Mouse (Mus musculus) forebrain, embryonic 15.5 days (tissue): Measurements from ENCODE around the gene Kif6. TPM values are rescaled to one million over a fixed set of nuclear protein-coding genes. Genes with fewer than 3 reads are reported as not detected.

Experiments used
- ATAC-seq: fragments of 200-750 bp; cut with Nextera tagmentation; replicated peaks from 2 replicates; pipeline ENCODE4 v1.8.0; 2017; ENCODE audit warnings: mild to moderate bottlenecking, moderate TSS enrichment, moderate library complexity
- H3K27ac ChIP-seq: fragments of 300-500 bp; sonication (generic); replicated peaks from 2 replicates; pipeline ENCODE4 v1.5.1; 2015; ENCODE audit warnings: mild to moderate bottlenecking, inconsistent platforms
- H3K27me3 ChIP-seq: fragments of 300-500 bp; sonication (generic); 2 replicates; pipeline ENCODE4 v1.6.1; 2015; ENCODE audit warnings: inconsistent platforms
- H3K36me3 ChIP-seq: fragments of 300-500 bp; sonication (generic); 2 replicates; pipeline ENCODE4 v1.6.1; 2015; ENCODE audit warnings: mild to moderate bottlenecking, inconsistent platforms
- H3K4me1 ChIP-seq: fragments of 300-500 bp; sonication (generic); 2 replicates; pipeline ENCODE4 v1.6.1; 2015; ENCODE audit warnings: inconsistent platforms
- H3K4me2 ChIP-seq: fragments of 300-500 bp; sonication (generic); replicated peaks from 2 replicates; pipeline ENCODE4 v1.6.1; 2015; ENCODE audit warnings: mild to moderate bottlenecking, inconsistent platforms
- H3K4me3 ChIP-seq: fragments of 300-500 bp; sonication (generic); 2 replicates; pipeline ENCODE4 v1.5.1; 2015; ENCODE audit warnings: mild to moderate bottlenecking, inconsistent platforms
- H3K9ac ChIP-seq: fragments of 300-500 bp; sonication (generic); replicated peaks from 2 replicates; pipeline ENCODE4 v1.6.1; 2015; ENCODE audit warnings: mild to moderate bottlenecking, inconsistent platforms
- H3K9me3 ChIP-seq: fragments of 300-500 bp; sonication (generic); 2 replicates; pipeline ENCODE4 v1.6.1; 2016; ENCODE audit warnings: inconsistent platforms
- WGBS: fragments of 180-500 bp; shearing (Covaris S2); methylation state at CpG from one replicate; pipeline ENCODE4 v1.1.7; 2015; ENCODE audit warnings: mixed read lengths; 5-methylcytosine and 5-hydroxymethylcytosine counted together
- polyA plus RNA-seq: library from polyadenylated mRNA; unstranded; fragments of >200 nt; fragmentation: Nextera tagmentation; extraction: Ambion mirVana; gene quantifications from 2 replicates; pipeline ENCODE4 v1.2.1, GENCODE M21; 2015

The Kif6 gene
- polyA plus RNA-seq, 1 experiment from 2014 or later: 2.1 TPM

GRCm38 (mm10) chr17:49872305-49872704, 257.4 kb downstream of the Kif6 start:
- 50% methylated on average over 2 of the region's 2 CpGs for WGBS
- Histone ChIP-seq H3K9ac (no peak overlapping the region), H3K4me1 (peaks cover 29% of the 10 kb centered on the region), H3K36me3 (no peaks in the 10 kb centered on the region), H3K27ac (no peak overlapping the region), H3K9me3 (no peaks in the 10 kb centered on the region), H3K4me3 (no peak overlapping the region), H3K4me2 (no peak overlapping the region), H3K27me3 (no peaks in the 10 kb centered on the region)
- ATAC-seq: no peak

GRCm38 (mm10) chr17:49874746-49875145, 259.8 kb downstream of the Kif6 start:
- no peak overlapping the region for H3K9ac ChIP-seq
- H3K27me3 ChIP-seq: no peaks in the 10 kb centered on the region
- H3K9me3 ChIP-seq: no peaks in the 10 kb centered on the region
- no peak overlapping the region for H3K4me3 ChIP-seq
- H3K4me1 ChIP-seq: peaks cover 20% of the 10 kb centered on the region
- no peak overlapping the region for H3K4me2 ChIP-seq
- 58% methylated on average over 5 of the region's 5 CpGs for WGBS
- no peak for ATAC-seq
- no peaks in the 10 kb centered on the region for H3K36me3 ChIP-seq
- 0 out of 2 replicates have a peak overlapping the region, but pooled peaks have one; percentile 12 for H3K27ac ChIP-seq

GRCm38 (mm10) chr17:49875401-49875800, 260.5 kb downstream of the Kif6 start:
- Histone ChIP-seq H3K4me2 (no peak overlapping the region), H3K27me3 (no peaks in the 10 kb centered on the region), H3K27ac (0 out of 2 replicates have a peak overlapping the region, but pooled peaks have one; percentile 12), H3K9me3 (no peaks in the 10 kb centered on the region), H3K4me1 (peaks cover 20% of the 10 kb centered on the region), H3K36me3 (no peaks in the 10 kb centered on the region), H3K4me3 (no peak overlapping the region), H3K9ac (no peak overlapping the region)
- WGBS: 56% methylated on average over 6 of the region's 6 CpGs
- ATAC-seq: no peak

GRCm38 (mm10) chr17:49875939-49876651, 261.2 kb downstream of the Kif6 start:
- no peaks in the 10 kb centered on the region for H3K27me3 ChIP-seq
- H3K4me1 ChIP-seq: peaks cover 20% of the 10 kb centered on the region
- H3K27ac ChIP-seq: no peak overlapping the region
- H3K9me3 ChIP-seq: no peaks in the 10 kb centered on the region
- ATAC-seq: no peak
- H3K4me3 ChIP-seq: no peak overlapping the region
- 50% methylated on average over 15 of the region's 15 CpGs for WGBS
- no peaks in the 10 kb centered on the region for H3K36me3 ChIP-seq
- no peak overlapping the region for H3K9ac ChIP-seq
- H3K4me2 ChIP-seq: no peak overlapping the region

GRCm38 (mm10) chr17:49880919-49881744, 266.2 kb downstream of the Kif6 start:
- Histone ChIP-seq H3K36me3 (no peaks in the 10 kb centered on the region), H3K27me3 (no peaks in the 10 kb centered on the region), H3K9me3 (no peaks in the 10 kb centered on the region), H3K27ac (no peak overlapping the region), H3K9ac (no peak overlapping the region), H3K4me2 (no peak overlapping the region), H3K4me3 (no peak overlapping the region), H3K4me1 (peaks cover 12% of the 10 kb centered on the region)
- WGBS: 82% methylated on average over 5 of the region's 5 CpGs
- ATAC-seq: no peak

- 80% methylated on average over 7 of the region's 7 CpGs for WGBS
- no peak overlapping the region for H3K4me2 ChIP-seq
These were observed 266.9 kb downstream of the Kif6 start for GRCm38 (mm10) chr17:49881796-49882195.

GRCm38 (mm10) chr17:49883136-49883755, 268.3 kb downstream of the Kif6 start:
- Histone ChIP-seq H3K4me1 (peaks cover 13% of the 10 kb centered on the region), H3K4me2 (no peak overlapping the region), H3K9ac (no peak overlapping the region), H3K4me3 (no peak overlapping the region), H3K9me3 (no peaks in the 10 kb centered on the region), H3K27me3 (no peaks in the 10 kb centered on the region), H3K36me3 (no peaks in the 10 kb centered on the region), H3K27ac (no peak overlapping the region)
- no peak for ATAC-seq
- 88% methylated on average over 8 of the region's 8 CpGs for WGBS

More at GRCm38 (mm10) chr17:49881796-49882195, 266.9 kb downstream of the Kif6 start:
- H3K27ac ChIP-seq: no peak overlapping the region
- H3K4me1 ChIP-seq: peaks cover 10% of the 10 kb centered on the region
- H3K27me3 ChIP-seq: no peaks in the 10 kb centered on the region
- ATAC-seq: no peak
- H3K36me3 ChIP-seq: no peaks in the 10 kb centered on the region
- H3K9ac ChIP-seq: no peak overlapping the region
- no peak overlapping the region for H3K4me3 ChIP-seq
- no peaks in the 10 kb centered on the region for H3K9me3 ChIP-seq

GRCm38 (mm10) chr17:49885035-49885434, 270.1 kb downstream of the Kif6 start:
- no peaks in the 10 kb centered on the region for H3K36me3 ChIP-seq
- ATAC-seq: no peak
- no peak overlapping the region for H3K4me2 ChIP-seq
- H3K4me3 ChIP-seq: no peak overlapping the region
- 54% methylated on average over 11 of the region's 11 CpGs for WGBS
- no peak overlapping the region for H3K9ac ChIP-seq
- no peaks in the 10 kb centered on the region for H3K9me3 ChIP-seq
- H3K27me3 ChIP-seq: no peaks in the 10 kb centered on the region
- H3K27ac ChIP-seq: no peak overlapping the region
- H3K4me1 ChIP-seq: peaks cover 13% of the 10 kb centered on the region

- H3K9ac ChIP-seq: no peak overlapping the region
- no peak overlapping the region for H3K4me2 ChIP-seq
- H3K27me3 ChIP-seq: no peaks in the 10 kb centered on the region
- no peaks in the 10 kb centered on the region for H3K9me3 ChIP-seq
- no peak overlapping the region for H3K27ac ChIP-seq
- ATAC-seq: peak; percentile 65
- H3K4me3 ChIP-seq: no peak overlapping the region
- WGBS: 29% methylated on average over 7 of the region's 7 CpGs
- H3K4me1 ChIP-seq: peaks cover 13% of the 10 kb centered on the region
- no peaks in the 10 kb centered on the region for H3K36me3 ChIP-seq
These were observed 274.7 kb downstream of the Kif6 start for GRCm38 (mm10) chr17:49889629-49890028.

GRCm38 (mm10) chr17:49890861-49891260, 275.9 kb downstream of the Kif6 start:
- peak; percentile 55; the same call in 1 of the 2 replicates for ATAC-seq
- Histone ChIP-seq H3K27me3 (no peaks in the 10 kb centered on the region), H3K9ac (no peak overlapping the region), H3K4me3 (no peak overlapping the region), H3K9me3 (no peaks in the 10 kb centered on the region), H3K27ac (0 out of 2 replicates have a peak overlapping the region, but pooled peaks have one; percentile 4), H3K36me3 (no peaks in the 10 kb centered on the region), H3K4me2 (no peak overlapping the region), H3K4me1 (peaks cover 4% of the 10 kb centered on the region; the same call in 1 of the 2 replicates)
- 71% methylated on average over 16 of the region's 16 CpGs for WGBS

GRCm38 (mm10) chr17:49892390-49892789, 277.5 kb downstream of the Kif6 start:
- WGBS: 87% methylated on average over 6 of the region's 6 CpGs
- H3K27ac ChIP-seq: no peak overlapping the region
- H3K9ac ChIP-seq: no peak overlapping the region
- H3K9me3 ChIP-seq: no peaks in the 10 kb centered on the region
- H3K4me1 ChIP-seq: peaks cover 4% of the 10 kb centered on the region; the same call in 1 of the 2 replicates
- no peak for ATAC-seq
- no peaks in the 10 kb centered on the region for H3K36me3 ChIP-seq
- H3K4me2 ChIP-seq: no peak overlapping the region
- H3K27me3 ChIP-seq: no peaks in the 10 kb centered on the region
- H3K4me3 ChIP-seq: no peak overlapping the region

- no peak overlapping the region for H3K4me3 ChIP-seq
- no peaks in the 10 kb centered on the region for H3K9me3 ChIP-seq
- no peak overlapping the region for H3K9ac ChIP-seq
- peaks cover 6% of the 10 kb centered on the region; the same call in 1 of the 2 replicates for H3K4me1 ChIP-seq
- H3K27ac ChIP-seq: no peak overlapping the region
- no peaks in the 10 kb centered on the region for H3K36me3 ChIP-seq
- ATAC-seq: no peak
- WGBS: 89% methylated on average over 6 of the region's 6 CpGs
- no peak overlapping the region for H3K4me2 ChIP-seq
- no peaks in the 10 kb centered on the region for H3K27me3 ChIP-seq
These were observed 279.5 kb downstream of the Kif6 start for GRCm38 (mm10) chr17:49894471-49894870.
